Mouse (Mus musculus) heart, embryonic 10.5 days (tissue): ENCODE results near the gene Hbq1a. TPM values are rescaled to one million over a fixed set of nuclear protein-coding genes. Genes with fewer than 3 reads are reported as not detected.
"Not testable (repeated sequence)": the region's sequence is repeated elsewhere in the genome, so short reads cannot be mapped to it uniquely, and the experiment has no call there.

Experiments
- DNase-seq: peaks from one replicate; pipeline ENCODE4 v3.0.0-alpha.2; 2017; ENCODE audit warnings: low spot score
- H3K27ac ChIP-seq: fragments of 300-500 bp; sonication (generic); 2 replicates; pipeline ENCODE4 v1.5.1; 2016; ENCODE audit warnings: mild to moderate bottlenecking
- H3K27me3 ChIP-seq: fragments of 300-500 bp; sonication (generic); 2 replicates; pipeline ENCODE4 v1.6.1; 2016; ENCODE audit warnings: mild to moderate bottlenecking; ENCODE audit not compliant: poor library complexity, insufficient read depth, severe bottlenecking
- H3K36me3 ChIP-seq: fragments of 300-500 bp; sonication (generic); 2 replicates; pipeline ENCODE4 v1.6.1; 2016; ENCODE audit warnings: mild to moderate bottlenecking, moderate library complexity
- H3K4me1 ChIP-seq: fragments of 300-500 bp; sonication (generic); 2 replicates; pipeline ENCODE4 v1.6.1; 2016; ENCODE audit warnings: mild to moderate bottlenecking
- H3K4me3 ChIP-seq: fragments of 300-500 bp; sonication (generic); 2 replicates; pipeline ENCODE4 v1.5.1; 2016; ENCODE audit warnings: mild to moderate bottlenecking, moderate library complexity
- H3K9me3 ChIP-seq: fragments of 300-500 bp; sonication (generic); 2 replicates; pipeline ENCODE4 v1.6.1; 2016; ENCODE audit warnings: mild to moderate bottlenecking, moderate library complexity
- WGBS: fragments of 180-500 bp; shearing (Covaris S2); methylation state at CpG from one replicate; pipeline ENCODE4 v1.1.7; 2016; 5-methylcytosine and 5-hydroxymethylcytosine counted together
- polyA plus RNA-seq: library from polyadenylated mRNA; unstranded; fragments of >200 nt; fragmentation: Nextera tagmentation; extraction: Ambion mirVana; gene quantifications from 2 replicates; pipeline ENCODE4 v1.2.1, GENCODE M21; 2016

Hbq1a gene
- polyA plus RNA-seq: not detected in 2 replicates

DNA sequence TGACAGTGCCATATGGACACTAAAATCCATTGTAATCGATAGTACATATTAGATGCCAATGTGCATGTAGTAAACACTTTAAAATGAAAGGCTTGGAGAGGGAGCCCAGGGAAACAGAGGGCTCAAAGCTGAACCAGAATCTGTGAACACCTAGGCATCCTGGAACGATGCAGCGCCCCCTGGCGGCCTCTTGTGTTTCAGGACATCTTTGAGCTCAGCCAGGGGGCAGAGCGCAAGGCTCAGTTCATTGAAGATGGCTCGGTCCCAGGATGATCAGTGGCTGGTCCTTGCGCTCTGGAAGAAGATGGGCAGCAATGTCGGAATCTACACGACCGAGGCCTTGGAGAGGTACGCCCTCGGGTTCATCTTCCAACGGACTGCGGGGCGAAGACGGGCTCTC lies at the start of gene Hbq1a:
TSS of gene Hbq1a (plus strand) at position 205 of the 400 bp plus-strand sequence.
- WGBS: 4% methylated on average over 16 of the region's 16 CpGs
- H3K27ac ChIP-seq: not testable (repeated sequence)

DNA sequence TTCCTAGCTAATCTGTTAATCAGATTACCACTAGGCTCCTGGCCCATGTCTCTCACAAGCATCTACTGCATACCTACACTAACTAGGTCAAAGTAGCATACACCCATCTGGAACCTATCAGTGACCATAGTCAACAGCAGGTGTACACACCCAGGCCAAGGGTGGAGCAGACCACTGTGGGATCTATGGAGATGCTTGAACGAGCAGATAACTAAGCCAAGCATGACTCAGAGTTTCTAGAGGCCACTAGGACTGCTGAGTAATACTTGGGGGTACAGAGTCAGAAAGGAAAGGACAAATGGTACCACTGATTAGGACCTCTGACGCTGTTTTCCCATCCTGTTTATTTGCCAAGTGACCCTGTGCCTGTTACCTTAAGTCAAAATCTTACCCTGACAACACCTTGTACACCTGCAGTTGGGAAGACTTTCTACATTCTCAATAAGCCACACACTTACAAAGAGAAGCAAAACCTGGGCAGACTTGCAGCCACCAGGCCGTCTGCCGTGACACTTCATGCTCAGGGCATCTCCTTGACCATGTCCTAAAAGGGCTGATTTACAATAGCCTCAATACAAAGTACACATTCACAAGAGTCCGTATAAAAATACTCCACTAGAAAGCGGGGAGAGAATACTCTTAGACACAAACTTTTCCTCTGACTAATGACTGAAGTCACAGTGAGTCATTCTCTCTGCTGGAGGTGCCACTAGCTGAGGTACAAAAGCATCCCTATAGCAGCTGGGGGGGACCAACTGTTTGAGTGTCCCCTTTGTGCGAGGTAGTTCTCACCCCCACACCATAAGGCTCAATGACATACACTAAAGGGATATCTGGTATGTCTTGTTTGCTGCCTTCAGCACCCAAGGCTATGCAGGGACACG lies 48.7 kb upstream of the Hbq1a start:
- Histone ChIP-seq H3K36me3 (peaks cover 77% of the 10 kb centered on the region), H3K4me1 (no peaks in the 10 kb centered on the region), H3K27me3 (no peaks in the 10 kb centered on the region), H3K9me3 (no peaks in the 10 kb centered on the region), H3K27ac (peak overlapping the region; percentile 69), H3K4me3 (no peak overlapping the region)
- 77% methylated on average over 8 of the region's 8 CpGs for WGBS
- peak; percentile 93 for DNase-seq

More for the DNA sequence above, at the start of gene Hbq1a:
- DNase-seq: peak; percentile 77
- not testable (repeated sequence) for H3K36me3 ChIP-seq, H3K4me1 ChIP-seq, H3K9me3 ChIP-seq
- Histone ChIP-seq H3K4me3 (peak within 1 kb of the TSS; percentile 27; the same call in 1 of the 2 replicates), H3K27me3 (peaks cover 38% of the 10 kb centered on the region)

DNA sequence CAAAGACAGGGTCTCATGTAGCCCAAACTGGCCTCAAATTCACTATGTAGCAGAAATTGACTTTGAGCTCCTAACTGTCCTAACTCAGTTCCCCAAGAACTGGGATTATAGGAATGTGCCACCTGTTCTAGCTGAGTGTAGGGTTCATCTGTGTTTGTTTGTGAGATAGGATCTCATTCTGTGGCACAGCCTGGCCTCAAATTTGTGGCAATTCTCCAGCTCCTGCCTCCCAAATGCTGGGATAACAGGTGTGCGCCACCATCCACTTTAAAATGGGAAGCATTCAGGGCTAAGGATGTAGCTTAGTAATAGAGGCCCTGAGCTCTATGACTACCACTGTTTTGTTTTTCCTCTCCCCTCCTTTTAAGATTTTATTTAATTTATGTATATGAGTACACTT lies 46.7 kb upstream of the Hbq1a start:
- DNase-seq: no peak
- H3K27me3 ChIP-seq: no peaks in the 10 kb centered on the region
- H3K4me3 ChIP-seq: no peak overlapping the region
- no peak overlapping the region; the same call in 1 of the 2 replicates for H3K27ac ChIP-seq
- no peaks in the 10 kb centered on the region for H3K9me3 ChIP-seq
- H3K4me1 ChIP-seq: 0 out of 2 replicates have a peak, but pooled peaks cover 2% of the 10 kb centered on the region
- 95% methylated on average over 1 of the region's 1 CpGs for WGBS
- peaks cover 63% of the 10 kb centered on the region for H3K36me3 ChIP-seq

DNA sequence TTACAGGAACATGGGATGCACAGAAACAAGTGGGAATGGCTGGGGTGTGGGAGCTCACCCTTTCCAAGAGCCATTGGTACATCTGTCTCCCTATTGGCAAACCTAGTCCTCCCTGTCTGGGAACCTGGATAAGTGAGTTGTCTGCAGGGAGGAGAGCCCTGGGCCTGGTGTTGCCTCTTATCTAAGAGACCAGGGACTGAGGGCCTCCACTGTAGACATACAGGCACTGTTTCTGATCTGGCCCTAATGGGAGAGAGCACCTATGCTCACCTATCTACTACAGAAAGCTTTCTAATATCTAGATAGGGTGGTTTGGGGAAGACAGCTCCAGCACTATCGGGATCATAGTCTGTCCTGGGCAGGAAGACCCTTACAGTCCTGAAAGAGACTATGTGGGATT lies 43.7 kb upstream of the Hbq1a start:
- Histone ChIP-seq H3K27me3 (no peaks in the 10 kb centered on the region), H3K9me3 (no peaks in the 10 kb centered on the region), H3K4me3 (no peak overlapping the region), H3K4me1 (0 out of 2 replicates have a peak, but pooled peaks cover 2% of the 10 kb centered on the region), H3K27ac (peak overlapping the region; percentile 77), H3K36me3 (peaks cover 56% of the 10 kb centered on the region; the same call in 1 of the 2 replicates)
- 75% methylated on average over 1 of the region's 1 CpGs for WGBS
- DNase-seq: peak; percentile 92

- Histone ChIP-seq H3K9me3 (no peaks in the 10 kb centered on the region), H3K27me3 (no peaks in the 10 kb centered on the region), H3K4me3 (no peak overlapping the region), H3K36me3 (peaks cover 54% of the 10 kb centered on the region; the same call in 1 of the 2 replicates), H3K27ac (peak overlapping the region; percentile 77), H3K4me1 (0 out of 2 replicates have a peak, but pooled peaks cover 2% of the 10 kb centered on the region)
- 80% methylated on average over 3 of the region's 3 CpGs for WGBS
- no peak for DNase-seq
These were observed 43.3 kb upstream of the Hbq1a start for GRCm38 (mm10) chr11:32256566-32256965.

GRCm38 (mm10) chr11:32262674-32263415 lies 37.0 kb upstream of the Hbq1a start:
- WGBS: 69% methylated on average over 10 of the region's 10 CpGs
- peaks cover 15% of the 10 kb centered on the region for H3K4me1 ChIP-seq
- H3K4me3 ChIP-seq: no peak overlapping the region
- no peaks in the 10 kb centered on the region for H3K27me3 ChIP-seq
- no peak for DNase-seq
- H3K27ac ChIP-seq: peak overlapping the region; percentile 52; the same call in 1 of the 2 replicates
- H3K9me3 ChIP-seq: no peaks in the 10 kb centered on the region
- peaks cover 20% of the 10 kb centered on the region for H3K36me3 ChIP-seq

GRCm38 (mm10) chr11:32265117-32265738 lies 34.6 kb upstream of the Hbq1a start:
- H3K27ac ChIP-seq: peak overlapping the region; percentile 75
- DNase-seq: no peak
- H3K36me3 ChIP-seq: peaks cover 18% of the 10 kb centered on the region
- H3K4me3 ChIP-seq: no peak overlapping the region
- H3K27me3 ChIP-seq: no peaks in the 10 kb centered on the region; the same call in 1 of the 2 replicates
- peaks cover 20% of the 10 kb centered on the region for H3K4me1 ChIP-seq
- H3K9me3 ChIP-seq: no peaks in the 10 kb centered on the region
- WGBS: 80% methylated on average over 3 of the region's 3 CpGs

- WGBS: 89% methylated on average over 6 of the region's 6 CpGs
- H3K4me3 ChIP-seq: no peak overlapping the region
These were observed 33.7 kb upstream of the Hbq1a start for GRCm38 (mm10) chr11:32266194-32266593.

DNA sequence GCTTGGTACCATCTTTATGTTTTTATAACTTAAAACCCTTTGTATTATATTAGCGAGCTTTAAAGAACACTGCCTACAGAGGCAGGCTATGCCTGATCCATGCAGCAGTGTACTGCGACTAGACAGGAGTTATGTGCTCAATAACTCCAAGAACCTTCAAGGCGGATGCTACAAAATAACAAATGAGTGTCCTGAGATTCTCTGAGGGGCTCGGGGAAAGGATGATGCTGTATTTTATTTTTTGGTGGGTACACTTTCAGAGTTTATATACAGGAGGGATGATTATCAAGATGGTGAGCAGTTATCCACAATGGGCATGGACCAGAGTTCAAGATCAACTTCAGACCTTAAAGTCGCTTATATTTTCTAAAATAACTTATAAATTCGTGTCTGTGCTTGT lies 33.1 kb upstream of the Hbq1a start:
- Histone ChIP-seq H3K4me1 (peaks cover 20% of the 10 kb centered on the region), H3K27ac (peak overlapping the region; percentile 99), H3K9me3 (no peaks in the 10 kb centered on the region), H3K27me3 (no peaks in the 10 kb centered on the region; the same call in none of the 2 replicates), H3K36me3 (peaks cover 8% of the 10 kb centered on the region), H3K4me3 (peak overlapping the region; percentile 93)
- WGBS: 38% methylated on average over 6 of the region's 6 CpGs
- no peak for DNase-seq

More at GRCm38 (mm10) chr11:32266194-32266593, 33.7 kb upstream of the Hbq1a start:
- Histone ChIP-seq H3K4me1 (peaks cover 20% of the 10 kb centered on the region), H3K27me3 (no peaks in the 10 kb centered on the region; the same call in none of the 2 replicates), H3K27ac (peak overlapping the region; percentile 56), H3K36me3 (peaks cover 9% of the 10 kb centered on the region), H3K9me3 (no peaks in the 10 kb centered on the region)
- peak; percentile 66 for DNase-seq

- Histone ChIP-seq H3K27ac (peak within 1 kb of the TSS; percentile 99), H3K4me3 (peak within 1 kb of the TSS; percentile 93), H3K4me1 (peaks cover 20% of the 10 kb centered on the region), H3K27me3 (no peaks in the 10 kb centered on the region; the same call in none of the 2 replicates), H3K36me3 (peaks cover 6% of the 10 kb centered on the region), H3K9me3 (no peaks in the 10 kb centered on the region)
- DNase-seq: peak; percentile 96
- under 1% methylated on average over 54 of the region's 54 CpGs for WGBS
These were observed 32.5 kb upstream of the Hbq1a start, which contains the start of gene Nprl3 for GRCm38 (mm10) chr11:32267188-32267884. Nprl3 (minus strand) TSS chr11:32267707.

DNA sequence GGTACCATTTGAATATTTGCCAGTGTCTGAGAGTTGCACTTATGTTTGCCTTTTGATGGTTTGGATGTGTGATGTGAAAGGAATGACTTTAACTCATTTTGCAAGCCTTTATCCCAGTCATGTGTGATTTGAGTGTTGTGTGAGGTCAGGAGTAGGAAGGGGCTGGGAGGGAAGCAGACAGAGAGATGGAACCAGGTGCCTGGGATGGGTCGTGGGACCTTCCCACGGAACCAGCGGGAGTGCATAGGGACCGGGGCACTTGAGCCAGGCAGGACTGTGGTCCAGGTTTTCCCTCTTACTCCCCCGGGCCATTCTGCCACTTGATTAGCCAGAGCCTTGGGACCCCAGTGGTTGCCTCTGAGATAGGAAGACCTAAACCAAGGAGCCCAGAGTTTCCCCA lies 31.9 kb upstream of the Hbq1a start:
- Histone ChIP-seq H3K36me3 (no peaks in the 10 kb centered on the region), H3K27ac (peak overlapping the region; percentile 99), H3K4me1 (peaks cover 14% of the 10 kb centered on the region), H3K4me3 (peak overlapping the region; percentile 93), H3K27me3 (no peaks in the 10 kb centered on the region; the same call in none of the 2 replicates), H3K9me3 (no peaks in the 10 kb centered on the region)
- DNase-seq: no peak
- WGBS: 25% methylated on average over 5 of the region's 5 CpGs

GRCm38 (mm10) chr11:32268952-32269351 lies 30.9 kb upstream of the Hbq1a start:
- H3K27me3 ChIP-seq: no peaks in the 10 kb centered on the region; the same call in none of the 2 replicates
- no peaks in the 10 kb centered on the region for H3K9me3 ChIP-seq
- H3K4me3 ChIP-seq: no peak overlapping the region
- WGBS: 56% methylated on average over 5 of the region's 5 CpGs
- no peaks in the 10 kb centered on the region for H3K36me3 ChIP-seq
- H3K27ac ChIP-seq: peak overlapping the region; percentile 99; the same call in 1 of the 2 replicates
- peaks cover 13% of the 10 kb centered on the region for H3K4me1 ChIP-seq
- DNase-seq: peak; percentile 88
